Mouse (Mus musculus) intestine, embryonic 14.5 days (tissue): ENCODE measurements around the gene D2hgdh. TPM values are rescaled to one million over a fixed set of nuclear protein-coding genes. Genes with fewer than 3 reads are reported as not detected.
"Not testable (repeated sequence)": the region's sequence is repeated elsewhere in the genome, so short reads cannot be mapped to it uniquely, and the experiment has no call there.

ENCODE experiments used
- ATAC-seq: fragments of 200-750 bp; cut with Nextera tagmentation; replicated peaks from 2 replicates; pipeline ENCODE4 v1.8.0; 2017; ENCODE audit warnings: low read depth, moderate number of reproducible peaks, moderate TSS enrichment, moderate library complexity; ENCODE audit not compliant: low FRiP score, low TSS enrichment
- DNase-seq: peaks from one replicate; pipeline ENCODE4 v3.0.0-alpha.2; 2018; ENCODE audit warnings: low spot score
- H3K27ac ChIP-seq: fragments of 300-500 bp; sonication (generic); 2 replicates; pipeline ENCODE4 v1.5.1; 2014; ENCODE audit warnings: low read depth, mild to moderate bottlenecking, control low read depth
- H3K27me3 ChIP-seq: fragments of 300-500 bp; sonication (generic); replicated peaks from 2 replicates; pipeline ENCODE4 v1.6.1; 2014; ENCODE audit warnings: low read length, control low read depth; ENCODE audit not compliant: control insufficient read depth, insufficient read depth
- H3K36me3 ChIP-seq: fragments of 300-500 bp; sonication (generic); 2 replicates; pipeline ENCODE4 v1.6.1; 2014; ENCODE audit warnings: low read length, control low read depth; ENCODE audit not compliant: control insufficient read depth, insufficient read depth
- H3K4me1 ChIP-seq: fragments of 300-500 bp; sonication (generic); replicated peaks from 2 replicates; pipeline ENCODE4 v1.6.1; 2014; ENCODE audit warnings: low read length, control low read depth, mixed read lengths; ENCODE audit not compliant: control insufficient read depth, insufficient read depth
- H3K4me2 ChIP-seq: fragments of 300-500 bp; sonication (generic); 2 replicates; pipeline ENCODE4 v1.6.1; 2014; ENCODE audit warnings: low read length
- H3K4me3 ChIP-seq: fragments of 300-500 bp; sonication (generic); 2 replicates; pipeline ENCODE4 v1.5.1; 2014; ENCODE audit warnings: low read depth, low read length, control low read depth, mixed read lengths
- H3K9ac ChIP-seq: fragments of 300-500 bp; sonication (generic); 2 replicates; pipeline ENCODE4 v1.6.1; 2014; ENCODE audit warnings: mild to moderate bottlenecking, low read length
- H3K9me3 ChIP-seq: fragments of 300-500 bp; sonication (generic); 2 replicates; pipeline ENCODE4 v1.6.1; 2016; ENCODE audit warnings: low read length, control low read depth; ENCODE audit not compliant: control insufficient read depth
- WGBS: fragments of 180-500 bp; shearing (Covaris S2); extraction: QIAGEN DNeasy Blood & Tissue Kit; methylation state at CpG from one replicate; pipeline ENCODE4 v1.1.7; 2014; 5-methylcytosine and 5-hydroxymethylcytosine counted together
- polyA plus RNA-seq: library from polyadenylated mRNA; unstranded; fragments of >200 nt; fragmentation: Nextera tagmentation; extraction: Ambion mirVana; gene quantifications from 2 replicates; pipeline ENCODE4 v1.2.1, GENCODE M21; 2014

The D2hgdh gene
- polyA plus RNA-seq, 1 experiment from 2014 or later: 14.8 TPM

GRCm38 (mm10) chr1:93836532-93836913 lies 11.8 kb downstream of the D2hgdh start:
- Histone ChIP-seq H3K27me3 (no peaks in the 10 kb centered on the region), H3K9ac (no peak overlapping the region), H3K4me2 (no peak overlapping the region), H3K36me3 (peaks cover 11% of the 10 kb centered on the region), H3K9me3 (no peaks in the 10 kb centered on the region), H3K4me1 (no peaks in the 10 kb centered on the region), H3K4me3 (no peak overlapping the region), H3K27ac (no peak overlapping the region)
- ATAC-seq (no peak), DNase-seq (no peak)
- WGBS: 86% methylated on average over 2 of the region's 2 CpGs

DNA sequence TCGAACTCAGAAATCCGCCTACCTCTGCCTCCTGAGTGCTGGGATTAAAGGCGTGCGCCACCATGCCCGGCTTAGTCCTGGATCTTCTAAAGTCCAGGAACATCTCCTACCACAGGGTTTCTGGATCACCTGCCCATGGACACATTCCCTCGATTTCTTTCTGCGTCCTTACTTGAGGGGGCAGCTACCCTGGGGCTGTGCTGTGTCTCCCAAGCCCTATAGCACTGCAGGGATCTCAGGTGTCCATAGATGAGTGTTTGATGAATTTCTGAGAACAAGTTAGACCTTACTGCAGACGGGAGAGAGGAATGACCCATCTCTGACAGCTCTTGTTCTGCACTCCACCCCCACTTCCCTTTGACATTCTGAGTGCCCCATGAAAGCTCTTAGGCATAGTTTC lies 12.6 kb downstream of the D2hgdh start:
- no peaks in the 10 kb centered on the region for H3K27me3 ChIP-seq
- WGBS: 92% methylated on average over 8 of the region's 8 CpGs
- H3K9ac ChIP-seq: no peak overlapping the region
- H3K4me2 ChIP-seq: no peak overlapping the region
- H3K4me1 ChIP-seq: no peaks in the 10 kb centered on the region
- no peak for DNase-seq
- H3K27ac ChIP-seq: no peak overlapping the region
- H3K36me3 ChIP-seq: peaks cover 11% of the 10 kb centered on the region
- no peak overlapping the region for H3K4me3 ChIP-seq
- no peak for ATAC-seq
- no peaks in the 10 kb centered on the region for H3K9me3 ChIP-seq

DNA sequence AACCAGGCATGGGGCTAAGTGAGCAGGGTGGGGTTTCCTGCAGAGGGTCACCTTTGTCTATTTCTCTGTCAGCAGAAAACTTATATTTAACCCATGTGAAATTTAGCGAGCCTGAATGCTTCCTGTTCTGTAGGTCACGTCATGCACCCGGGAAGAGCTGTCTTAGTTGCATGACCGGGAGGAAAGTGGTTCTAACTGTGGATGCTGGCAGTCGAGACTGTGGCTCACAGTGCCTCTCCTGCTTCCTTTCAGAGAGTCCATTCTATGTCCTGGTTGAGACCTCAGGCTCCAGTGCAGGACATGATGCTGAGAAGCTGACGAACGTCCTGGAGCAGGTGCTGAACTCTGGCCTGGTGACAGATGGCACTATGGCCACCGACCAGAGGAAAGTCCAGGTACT lies 13.9 kb downstream of the D2hgdh start:
- H3K4me3 ChIP-seq, DNase-seq, H3K9me3 ChIP-seq, H3K4me2 ChIP-seq, H3K27me3 ChIP-seq, ATAC-seq, H3K27ac ChIP-seq, H3K4me1 ChIP-seq, H3K9ac ChIP-seq: not testable (repeated sequence)
- 90% methylated on average over 8 of the region's 8 CpGs for WGBS
- H3K36me3 ChIP-seq: peaks cover 11% of the 10 kb centered on the region

- H3K36me3 ChIP-seq, H3K4me2 ChIP-seq, H3K4me1 ChIP-seq, H3K27me3 ChIP-seq, H3K9ac ChIP-seq, H3K27ac ChIP-seq, DNase-seq, H3K9me3 ChIP-seq, H3K4me3 ChIP-seq: not testable (repeated sequence)
- WGBS: 70% methylated on average over 1 of the region's 3 CpGs
- peak; percentile 62; the same call in 1 of the 2 replicates for ATAC-seq
These were observed 21.2 kb downstream of the D2hgdh start for GRCm38 (mm10) chr1:93845766-93846366.

- not testable (repeated sequence) for H3K27me3 ChIP-seq, H3K36me3 ChIP-seq, H3K27ac ChIP-seq, H3K4me2 ChIP-seq, ATAC-seq, DNase-seq, H3K9me3 ChIP-seq, H3K9ac ChIP-seq, H3K4me1 ChIP-seq, H3K4me3 ChIP-seq
- 91% methylated on average over 4 of the region's 4 CpGs for WGBS
These were observed 31.1 kb downstream of the D2hgdh start for GRCm38 (mm10) chr1:93855790-93856189.

DNA sequence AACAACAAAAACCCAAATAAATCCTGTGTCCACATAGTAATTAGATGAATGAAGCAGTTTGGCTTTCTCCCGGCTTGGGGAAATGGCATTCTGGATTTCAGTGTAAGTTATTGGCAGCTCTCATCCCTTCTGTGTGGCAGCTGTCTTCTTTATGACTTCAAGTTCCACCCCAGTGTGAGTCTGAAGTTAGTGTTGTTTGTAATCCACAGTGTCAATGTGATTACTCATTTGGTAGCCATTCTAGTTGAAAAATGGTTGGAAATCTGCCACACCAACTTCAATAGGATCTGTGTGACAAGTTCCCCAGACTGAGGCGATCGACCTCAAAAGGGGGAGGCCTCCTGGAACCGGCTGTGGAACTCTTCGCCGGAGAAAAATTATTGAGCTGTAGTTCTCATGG lies 32.7 kb downstream of the D2hgdh start:
- Histone ChIP-seq H3K4me1 (no peaks in the 10 kb centered on the region), H3K4me2 (no peak overlapping the region), H3K9ac (no peak overlapping the region), H3K27me3 (no peaks in the 10 kb centered on the region), H3K4me3 (no peak overlapping the region), H3K27ac (no peak overlapping the region), H3K9me3 (no peaks in the 10 kb centered on the region), H3K36me3 (no peaks in the 10 kb centered on the region)
- 66% methylated on average over 6 of the region's 6 CpGs for WGBS
- no peak for DNase-seq
- ATAC-seq: no peak

DNA sequence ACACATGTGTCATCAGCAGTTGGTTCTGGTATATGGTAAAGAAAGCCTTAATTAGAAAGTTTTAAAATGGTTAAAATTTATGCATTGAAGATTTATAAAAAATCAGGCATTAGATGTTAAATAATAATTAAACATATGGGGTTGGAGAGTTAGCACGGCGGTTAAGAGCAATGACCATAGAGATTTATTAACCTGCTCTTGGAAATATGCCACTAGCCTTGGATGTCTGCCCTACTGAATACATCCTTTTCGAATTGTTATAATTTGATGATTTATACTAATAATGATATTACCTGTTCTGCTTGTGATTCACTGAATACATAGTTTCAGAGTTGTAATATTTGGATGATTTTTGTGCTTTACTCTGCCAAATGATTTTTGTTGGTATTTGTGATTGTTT lies 33.3 kb downstream of the D2hgdh start:
- no peaks in the 10 kb centered on the region for H3K27me3 ChIP-seq
- DNase-seq: no peak
- H3K36me3 ChIP-seq: no peaks in the 10 kb centered on the region
- no peaks in the 10 kb centered on the region for H3K4me1 ChIP-seq
- ATAC-seq: no peak
- no peak overlapping the region for H3K4me2 ChIP-seq
- no peaks in the 10 kb centered on the region for H3K9me3 ChIP-seq
- no peak overlapping the region for H3K27ac ChIP-seq
- no peak overlapping the region for H3K9ac ChIP-seq
- 60% methylated on average over 3 of the region's 3 CpGs for WGBS
- no peak overlapping the region for H3K4me3 ChIP-seq

DNA sequence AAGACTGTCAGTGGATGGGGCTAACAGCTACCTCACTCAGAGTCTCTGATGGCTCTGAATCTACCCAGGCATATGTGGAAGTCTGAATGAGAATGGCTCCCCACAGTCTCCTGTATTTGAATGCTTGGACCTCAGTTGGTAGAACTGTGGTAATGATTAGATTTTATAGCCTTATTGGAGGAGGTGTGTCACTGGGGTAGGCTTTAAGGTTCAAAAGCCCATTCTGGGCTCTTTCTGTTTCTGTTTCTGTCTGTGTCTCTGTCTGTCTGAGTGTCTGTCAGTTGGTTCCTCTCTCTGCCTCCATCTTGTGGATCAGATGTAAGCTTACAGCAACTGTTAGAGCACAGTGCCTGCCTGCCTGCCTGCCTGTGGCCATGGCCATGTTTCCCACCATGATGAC lies 34.9 kb downstream of the D2hgdh start:
- DNase-seq (no peak), ATAC-seq (no peak)
- Histone ChIP-seq H3K4me2 (no peak overlapping the region), H3K9ac (no peak overlapping the region), H3K9me3 (no peaks in the 10 kb centered on the region), H3K4me3 (no peak overlapping the region), H3K27me3 (no peaks in the 10 kb centered on the region), H3K4me1 (no peaks in the 10 kb centered on the region), H3K27ac (no peak overlapping the region), H3K36me3 (no peaks in the 10 kb centered on the region)

GRCm38 (mm10) chr1:93861048-93861447 lies 36.3 kb downstream of the D2hgdh start, which contains the start of gene Gal3st2:
Gene Gal3st2 (plus strand): TSS chr1:93861306.
- H3K27ac ChIP-seq: not testable (repeated sequence)
- WGBS: 51% methylated on average over 2 of the region's 2 CpGs

More at GRCm38 (mm10) chr1:93861048-93861447, 36.3 kb downstream of the D2hgdh start, which contains the start of gene Gal3st2:
- not testable (repeated sequence) for H3K4me1 ChIP-seq, H3K9me3 ChIP-seq, ATAC-seq, H3K4me2 ChIP-seq, DNase-seq, H3K4me3 ChIP-seq, H3K36me3 ChIP-seq, H3K9ac ChIP-seq, H3K27me3 ChIP-seq
